Mouse (Mus musculus): ENCODE measurements at regions not wholly inside any gene's neighbourhood (a gene's known extent, or its start where the extent isn't known, plus 50 kb on each side); places are given as distances from the start of the nearest gene placed in this dataset.

- no peak for DNase-seq
Observed at GRCm38 (mm10) chr3:115766153-115766552, 51.3 kb upstream of the S1pr1 start.

GRCm38 (mm10) chr3:115768290-115768689, 53.4 kb upstream of the S1pr1 start:
- DNase-seq = no peak

DNA sequence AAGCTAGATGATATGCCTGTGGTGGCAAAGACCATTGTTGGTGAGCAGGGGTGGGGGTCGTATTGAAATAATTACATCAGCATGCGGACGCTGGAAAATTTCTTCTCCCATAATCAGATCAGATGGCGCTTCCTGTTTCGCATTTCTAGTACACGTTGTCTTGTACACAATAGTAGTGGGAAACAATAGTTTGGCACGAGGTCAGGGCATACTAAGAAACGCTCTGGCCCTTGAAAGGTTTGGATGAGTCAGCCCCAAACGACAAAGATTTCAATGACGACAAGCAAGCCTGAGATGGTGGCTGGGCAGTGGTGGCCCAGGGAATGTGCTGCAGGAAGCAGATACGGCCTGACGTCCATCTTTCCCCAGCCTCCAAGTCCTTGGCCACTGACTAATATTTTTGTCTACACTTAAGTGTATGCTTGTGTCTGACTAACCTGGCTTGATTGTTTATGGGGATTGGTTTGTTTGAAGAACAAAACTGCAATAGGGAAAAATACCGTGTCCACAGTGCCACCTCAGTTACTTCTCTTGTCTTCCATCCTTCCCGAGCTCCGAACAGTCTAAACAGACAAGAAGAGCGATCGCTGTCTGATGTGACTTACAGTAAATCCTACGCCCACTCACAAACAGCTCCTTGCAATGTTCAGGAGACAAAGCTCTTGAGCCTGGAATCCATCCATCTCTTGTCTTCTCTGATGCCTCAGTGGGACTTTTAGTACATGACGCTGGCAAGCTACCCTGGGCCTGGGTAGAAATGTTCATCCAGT, 54.1 kb upstream of the S1pr1 start:
- DNase-seq = no peak

DNA sequence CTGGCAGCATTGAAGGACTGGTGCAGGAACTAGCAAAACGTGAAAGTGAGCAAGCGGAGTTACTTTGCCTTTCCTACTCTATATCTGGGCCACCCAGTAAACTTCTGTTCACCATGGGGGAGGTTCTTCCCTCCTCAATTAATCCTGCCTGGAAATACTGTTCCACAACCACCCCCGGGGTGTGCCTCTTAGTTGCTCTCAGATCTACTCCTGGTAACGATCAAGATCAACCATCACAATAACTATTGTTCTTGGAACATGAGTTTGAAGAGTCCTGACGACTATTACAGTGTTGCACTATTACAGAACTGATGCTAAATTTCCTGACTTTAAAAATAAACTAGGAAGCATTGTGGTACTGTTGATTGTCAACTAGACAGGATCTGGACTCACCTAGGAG, 57.8 kb upstream of the S1pr1 start:
- no peak for DNase-seq

- no peak for DNase-seq
Observed at GRCm38 (mm10) chr3:115774321-115774720, 59.4 kb upstream of the S1pr1 start.

DNA sequence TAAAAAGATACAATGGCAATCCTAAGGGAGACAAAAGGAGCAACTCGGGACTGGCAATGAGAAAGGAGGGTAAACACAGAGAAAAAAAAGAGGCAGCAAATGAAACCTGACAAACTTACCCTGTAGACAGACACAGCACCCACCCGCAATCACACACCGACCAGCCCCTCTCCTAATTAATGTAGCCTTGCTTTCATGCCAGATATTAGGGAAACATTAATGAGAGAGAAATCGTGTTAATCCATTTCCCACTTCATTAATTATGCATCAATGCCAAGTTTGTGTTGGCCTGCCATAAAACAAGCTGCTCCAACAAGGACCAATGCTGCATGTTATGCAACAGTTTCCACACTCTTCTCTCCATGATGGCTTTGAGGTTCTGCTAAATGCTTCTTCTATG, 59.9 kb upstream of the S1pr1 start:
- no peak for DNase-seq

- no peak for DNase-seq
Observed at GRCm38 (mm10) chr3:115779144-115779890, 64.4 kb upstream of the S1pr1 start.

- DNase-seq = no peak
Observed at GRCm38 (mm10) chr3:115779906-115780305, 65.0 kb upstream of the S1pr1 start.

DNA sequence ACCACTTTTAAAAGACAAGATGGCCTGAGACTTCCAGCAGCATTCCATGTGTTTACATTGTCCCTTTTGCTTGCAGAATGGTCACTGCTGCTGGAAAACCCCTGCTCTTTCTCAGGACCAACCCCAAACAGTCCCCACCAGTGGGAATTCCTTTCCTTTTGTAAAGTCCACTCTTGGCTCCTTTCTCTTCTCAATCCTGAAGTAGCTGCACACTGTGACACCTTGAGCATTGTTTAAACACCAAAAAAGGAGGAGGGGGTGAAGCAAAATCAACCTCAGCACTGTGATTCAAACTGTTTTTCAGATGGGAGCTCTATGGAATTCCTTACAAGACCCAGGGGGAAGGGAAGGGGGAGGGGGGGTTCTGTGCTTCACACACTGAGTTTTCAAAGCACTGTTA, 67.9 kb upstream of the S1pr1 start:
- no peak for DNase-seq

GRCm38 (mm10) chr3:115787360-115787759, 72.5 kb upstream of the S1pr1 start:
- DNase-seq = no peak

- no peak for DNase-seq
Observed at GRCm38 (mm10) chr3:115788525-115788924, 73.7 kb upstream of the S1pr1 start.

GRCm38 (mm10) chr3:115789063-115789462, 74.2 kb upstream of the S1pr1 start:
- no peak for DNase-seq

DNA sequence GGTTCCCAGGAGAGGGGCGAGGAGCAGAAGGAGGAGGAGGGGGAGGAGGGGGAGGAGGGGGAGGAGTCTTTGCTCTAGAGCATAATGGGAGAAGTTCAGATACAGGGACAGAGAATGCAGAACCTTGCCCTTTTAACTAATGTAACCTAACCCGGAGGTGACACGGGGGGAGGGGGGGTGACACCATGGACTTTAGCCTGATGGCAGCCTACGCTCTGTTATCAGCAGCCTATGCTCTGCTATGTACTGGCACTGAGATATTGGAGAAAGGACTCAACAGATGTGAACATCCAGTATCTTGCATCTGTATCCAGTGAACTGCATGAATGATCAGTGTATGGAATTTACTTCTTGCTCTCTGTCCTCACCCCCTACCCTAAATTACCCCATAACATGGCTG, 77.7 kb upstream of the S1pr1 start:
- DNase-seq = no peak

- DNase-seq = no peak
Observed at GRCm38 (mm10) chr3:115793344-115794059, 78.6 kb upstream of the S1pr1 start.

DNA sequence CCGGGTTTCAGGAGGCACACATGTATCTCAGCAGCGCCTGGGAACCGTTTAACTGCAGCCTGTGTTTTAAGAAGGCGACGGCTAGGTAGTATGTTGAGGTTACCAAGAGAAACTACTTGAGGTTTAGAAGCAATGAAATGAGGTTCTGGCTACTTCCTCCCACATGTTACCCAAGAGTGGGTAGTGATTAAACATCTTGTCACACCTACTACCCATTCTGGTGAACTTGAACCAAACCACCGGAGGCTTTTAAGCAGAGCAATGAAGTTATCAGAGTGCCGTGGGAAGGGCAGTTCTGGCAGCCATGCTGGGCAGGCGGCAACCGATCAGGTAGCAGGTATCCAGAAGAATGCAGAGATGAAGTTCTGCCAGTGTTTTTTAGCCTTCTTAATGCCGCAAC, 84.5 kb upstream of the S1pr1 start:
- DNase-seq = no peak

GRCm38 (mm10) chr3:115799981-115800380, 85.1 kb upstream of the S1pr1 start:
- DNase-seq = no peak

DNA sequence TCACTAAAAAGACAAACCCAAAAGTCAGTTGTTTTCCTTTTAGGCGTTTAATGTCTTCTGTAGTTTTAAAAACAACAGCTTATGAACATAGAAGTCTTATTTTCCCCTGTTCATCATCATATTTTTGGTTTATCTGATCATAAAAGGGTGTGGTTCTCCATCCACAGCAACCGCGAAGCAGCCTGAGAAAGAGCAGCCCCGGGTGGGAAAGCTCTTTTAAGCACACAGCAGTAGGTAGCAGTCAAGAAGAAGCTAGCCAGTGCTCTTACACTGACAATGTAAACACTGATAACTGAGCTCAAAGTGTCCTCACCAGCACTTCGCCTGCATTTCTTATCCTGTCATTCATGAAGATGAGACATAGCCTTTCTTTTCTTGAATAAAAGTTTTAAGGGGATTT, 86.0 kb upstream of the S1pr1 start:
- DNase-seq = no peak

GRCm38 (mm10) chr3:115801581-115802200, 85.9 kb upstream of the Dph5 start:
- DNase-seq = no peak

GRCm38 (mm10) chr3:115804616-115805015, 83.0 kb upstream of the Dph5 start:
- DNase-seq = no peak

- DNase-seq = no peak
Observed at GRCm38 (mm10) chr3:115807032-115807431, 80.6 kb upstream of the Dph5 start.

DNA sequence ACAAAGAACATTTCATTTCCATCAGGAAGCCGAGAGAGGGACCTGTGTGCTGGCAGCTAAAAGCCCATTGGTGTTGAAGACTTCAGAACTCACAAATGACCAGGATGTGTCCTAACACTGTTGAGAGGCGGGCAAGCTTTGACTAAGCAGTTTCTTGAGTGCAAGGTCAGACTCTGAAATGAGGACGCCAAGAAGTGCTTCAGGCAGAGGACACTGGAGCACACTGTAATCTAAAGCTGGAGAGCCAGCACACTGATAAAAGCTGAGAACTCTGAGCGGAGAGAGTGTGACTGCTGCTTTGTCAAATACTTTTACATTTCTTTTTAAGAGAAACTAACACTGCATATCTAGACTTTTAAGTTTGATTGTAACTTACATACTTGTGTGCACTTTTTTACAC, 72.5 kb upstream of the Dph5 start:
- no peak for DNase-seq

- DNase-seq = no peak
Observed at GRCm38 (mm10) chr3:115815571-115816156, 72.0 kb upstream of the Dph5 start.
